Mouse (Mus musculus): ENCODE results near the gene Prrc2b. TPM values are rescaled to one million over a fixed set of nuclear protein-coding genes. Genes with fewer than 3 reads are reported as not detected.
A peak's percentile ranks its signal among the peaks of the same experiment; 100 is the strongest.

Gene Prrc2b
- polyA plus RNA-seq, 1 experiment from 2014 or later: 33.6 TPM

DNA sequence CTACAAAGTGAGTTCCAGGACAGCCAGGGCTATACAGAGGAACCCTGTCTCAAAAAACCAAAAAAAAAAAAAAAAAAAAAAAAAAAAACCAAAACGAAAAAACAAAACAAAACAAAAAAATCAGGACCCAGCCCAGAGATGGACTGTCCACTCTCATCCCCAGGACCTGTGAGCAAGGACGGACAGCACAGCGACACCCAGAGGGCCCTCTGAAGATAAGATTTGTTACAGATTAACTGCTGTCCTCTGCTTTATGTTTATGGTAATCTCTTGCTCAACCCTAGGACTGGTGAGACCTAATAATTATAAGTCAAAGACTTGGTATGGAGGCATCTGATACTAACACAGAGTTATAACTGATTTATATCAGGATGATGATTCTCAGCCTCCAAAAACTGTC lies 124.9 kb downstream of the Prrc2b start:
- no peak for DNase-seq (ENCODE audit: low spot score)

DNA sequence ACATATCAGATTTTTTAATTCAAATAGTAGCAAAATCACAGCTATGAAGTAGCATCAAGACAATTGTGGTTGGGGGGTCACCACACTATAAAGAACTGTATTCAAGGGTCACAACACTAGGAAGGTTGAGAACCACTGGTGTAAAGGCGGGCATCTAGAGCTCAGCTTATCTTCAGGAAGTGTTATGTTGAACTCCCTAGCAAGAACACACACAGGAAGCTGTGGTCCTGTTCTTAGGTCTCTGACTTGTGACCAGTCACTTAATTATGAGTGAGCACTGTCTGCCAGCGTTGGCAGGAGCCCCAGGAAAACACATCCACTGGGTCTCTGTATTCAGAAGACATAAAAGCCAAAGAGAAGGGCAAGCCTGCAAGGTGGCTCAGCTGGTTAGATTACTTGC lies 131.4 kb downstream of the Prrc2b start:
- no peak for DNase-seq (ENCODE audit: low spot score)

DNA sequence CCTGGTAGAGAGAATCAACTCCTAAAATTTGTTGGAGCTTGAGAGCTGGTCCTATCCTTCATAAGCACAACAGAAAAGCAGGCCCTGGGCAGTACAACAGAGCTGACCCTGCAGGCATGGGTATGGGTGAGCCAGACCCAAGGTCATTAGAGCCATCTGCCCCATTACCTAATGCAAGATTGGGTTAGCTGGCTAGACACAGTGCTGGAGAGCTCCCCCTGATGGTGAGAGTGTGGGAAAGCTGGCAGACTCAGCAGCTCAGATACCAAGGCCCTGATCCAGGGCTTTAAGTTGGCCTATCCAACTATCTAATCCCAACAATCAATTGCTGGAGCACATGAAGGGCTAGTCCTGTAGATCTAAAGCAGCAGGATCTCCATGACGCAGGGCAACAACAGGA lies 131.8 kb downstream of the Prrc2b start:
- peak; percentile 50 for DNase-seq (ENCODE audit: low spot score)

DNA sequence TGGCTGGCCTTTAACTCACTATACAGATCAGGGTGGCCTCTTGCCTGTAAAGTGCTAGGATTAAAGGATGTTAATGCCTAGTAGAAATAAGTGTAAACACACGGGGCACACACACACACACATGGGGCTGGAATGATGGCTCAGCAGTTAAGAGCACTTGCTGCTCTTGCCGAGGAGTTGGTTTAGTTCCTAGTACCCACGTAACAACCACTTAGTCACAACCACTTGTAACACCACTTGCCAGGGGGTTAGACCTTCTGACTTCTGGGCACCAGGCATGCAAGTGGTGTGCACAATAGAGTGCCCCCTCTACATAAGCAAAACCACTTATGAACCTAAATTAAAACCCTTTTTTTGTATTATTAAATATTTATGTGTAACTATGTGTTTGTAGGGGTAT lies 133.1 kb downstream of the Prrc2b start:
- DNase-seq (ENCODE audit: low spot score): no peak

Small RNA genes lying within 50 kb of the gene (microRNA-seq; reads per million reads assigned to microRNA genes)
- gene Gm27805 (ENCODE audit: borderline number of aligned reads): not detected

Other genes starting within 250 kb of the Prrc2b start
- gene Aif1l, start 200.9 kb upstream of the Prrc2b start, polyA plus RNA-seq (2015; fragmentation: Nextera tagmentation; extraction: Ambion mirVana): 5.0 and 6.0 TPM in 2 replicates
- 115 and 138 TPM in 2 replicates for gene Nup214, start 176.6 kb upstream of the Prrc2b start, polyA plus RNA-seq (2015; fragmentation: Nextera tagmentation; extraction: Ambion mirVana)
- gene Fam78a, start 66.2 kb upstream of the Prrc2b start, polyA plus RNA-seq (2015; fragmentation: Nextera tagmentation; extraction: Ambion mirVana): 57.5 and 68.6 TPM in 2 replicates
- gene Plpp7, start 55.6 kb upstream of the Prrc2b start, polyA plus RNA-seq (2015; fragmentation: Nextera tagmentation; extraction: Ambion mirVana): 0.91 and 1.0 TPM in 2 replicates
- 13.2 and 15.6 TPM in 2 replicates for gene Pomt1, start 85.5 kb downstream of the Prrc2b start, polyA plus RNA-seq (2015; fragmentation: Nextera tagmentation; extraction: Ambion mirVana)
- gene Uck1, start 109.1 kb downstream of the Prrc2b start, polyA plus RNA-seq (2015; fragmentation: Nextera tagmentation; extraction: Ambion mirVana): 66.9 and 72.4 TPM in 2 replicates
- gene Golga2, start 136.3 kb downstream of the Prrc2b start, polyA plus RNA-seq (2015; fragmentation: Nextera tagmentation; extraction: Ambion mirVana): 11.6 and 15.4 TPM in 2 replicates
- gene Swi5, start 137.0 kb downstream of the Prrc2b start, polyA plus RNA-seq (2015; fragmentation: Nextera tagmentation; extraction: Ambion mirVana): 429 and 466 TPM in 2 replicates
- gene Ciz1, start 201.2 kb downstream of the Prrc2b start, polyA plus RNA-seq (2015; fragmentation: Nextera tagmentation; extraction: Ambion mirVana): 30.5 and 37.6 TPM in 2 replicates
- gene Dnm1, start 202.3 kb downstream of the Prrc2b start, polyA plus RNA-seq (2015; fragmentation: Nextera tagmentation; extraction: Ambion mirVana): 0.69 and 0.83 TPM in 2 replicates
- 66.9 and 77.3 TPM in 2 replicates for gene 1110008P14Rik, start 230.9 kb downstream of the Prrc2b start, polyA plus RNA-seq (2015; fragmentation: Nextera tagmentation; extraction: Ambion mirVana)
- 4.3 and 6.3 TPM in 2 replicates for gene Lcn2, start 237.2 kb downstream of the Prrc2b start, polyA plus RNA-seq (2015; fragmentation: Nextera tagmentation; extraction: Ambion mirVana)
- gene Ptges2, start 244.8 kb downstream of the Prrc2b start, polyA plus RNA-seq (2015; fragmentation: Nextera tagmentation; extraction: Ambion mirVana): 17.8 and 18.5 TPM in 2 replicates